In genomic region chr19:17813449-17813990, GRCm38 (mm10) we compare ENCODE assay signal across 23 mouse cellular contexts. TPM values are rescaled to one million over a fixed set of nuclear protein-coding genes. Genes with fewer than 3 reads are reported as not detected.
DNase-seq lines count a peak whose midpoint lies in the region; ATAC-seq and TF ChIP-seq lines count a peak whose summit lies in the region.
"Had no signal": no experiment of that assay in that cellular context is flagged by ENCODE, and none has a peak within 500 bp of the region (broad histone marks: within the 10 kb centered on the region; RNA-seq: fewer than 3 reads in every experiment).

No protein-coding gene starts in this region.

- WGBS in liver, embryonic 14.5 days (ENCODE audit: insufficient replicate concordance), result 46% methylated on average over 5 of the region's 5 CpGs
- WGBS in liver, embryonic 12.5 days (ENCODE audit: insufficient replicate concordance), result 53% methylated on average over 5 of the region's 5 CpGs
- WGBS in lung, postnatal 0 days, result 40% methylated on average over 5 of the region's 5 CpGs
- WGBS in intestine, postnatal 0 days, result 19% methylated on average over 5 of the region's 5 CpGs

- TF ChIP-seq CTCF in liver, embryonic 14.5 days (IDR thresholded peaks at IDR 0.05; ENCODE audit: low read depth), result no peak
- no peak for TF ChIP-seq CTCF in lung, postnatal 0 days (IDR thresholded peaks at IDR 0.05)
- TF ChIP-seq CTCF in intestine, postnatal 0 days (IDR thresholded peaks at IDR 0.05; ENCODE audit: low read depth), result no peak

- H3K27ac ChIP-seq in liver, embryonic 14.5 days, result no peak overlapping the region
- no peak overlapping the region for H3K27ac ChIP-seq in liver, embryonic 12.5 days
- no peak overlapping the region for H3K27ac ChIP-seq in lung, postnatal 0 days (ENCODE audit: low read length)
- H3K27ac ChIP-seq in intestine, postnatal 0 days (ENCODE audit: low read depth, low read length), result no peak overlapping the region
- H3K27ac ChIP-seq: embryonic facial prominence, embryonic 10.5 days; forebrain, embryonic 13.5 days; heart, adult 2 months; heart, embryonic 15.5 days; hindbrain, embryonic 10.5 days had no signal

- H3K4me1 ChIP-seq in liver, embryonic 14.5 days (replicated peaks; ENCODE audit: control insufficient read depth in 2 of 2, insufficient read depth in 2 of 2, low read length in 1 of 2), result 0 out of 4 replicates have a peak, but pooled peaks cover 0 to 4% of the 10 kb centered on the region in 2 experiments
- H3K4me1 ChIP-seq in liver, embryonic 12.5 days, result no peaks in the 10 kb centered on the region
- H3K4me1 ChIP-seq in lung, postnatal 0 days (ENCODE audit: insufficient read depth, low read depth, low read length), result no peaks in the 10 kb centered on the region; the same call in 1 of the 2 replicates
- 0 out of 2 replicates have a peak, but pooled peaks cover 14% of the 10 kb centered on the region for H3K4me1 ChIP-seq in intestine, postnatal 0 days (replicated peaks; ENCODE audit: control insufficient read depth, insufficient read depth, low read length)
- H3K4me1 ChIP-seq: embryonic facial prominence, embryonic 10.5 days; forebrain, embryonic 13.5 days; hindbrain, embryonic 10.5 days had no signal

- ATAC-seq in liver, embryonic 14.5 days (ENCODE audit: insufficient read depth), result no peak
- no peak for ATAC-seq in liver, embryonic 12.5 days
- ATAC-seq in lung, postnatal 0 days, result no peak
- peak; percentile 12; the same call in 1 of the 2 replicates for ATAC-seq in intestine, postnatal 0 days
- ATAC-seq in megakaryocyte progenitor cell, adult 5-6 weeks (replicated peaks; ENCODE audit: poor library complexity), result no peak
- ATAC-seq: activated CD4-positive, CD25-positive, alpha-beta regulatory T cell, adult 4 months; forebrain, embryonic 13.5 days; forebrain, postnatal 0 days; Patski had no signal

- H3K36me3 ChIP-seq in liver, embryonic 14.5 days (replicated peaks; ENCODE audit: control insufficient read depth, insufficient read depth, low read depth), result no peaks in the 10 kb centered on the region
- no peaks in the 10 kb centered on the region for H3K36me3 ChIP-seq in liver, embryonic 12.5 days
- H3K36me3 ChIP-seq in lung, postnatal 0 days (ENCODE audit: insufficient read depth, low read length), result no peaks in the 10 kb centered on the region
- H3K36me3 ChIP-seq in intestine, postnatal 0 days (ENCODE audit: control insufficient read depth, insufficient read depth), result no peaks in the 10 kb centered on the region
- H3K36me3 ChIP-seq: embryonic facial prominence, embryonic 10.5 days; heart, embryonic 15.5 days; hindbrain, embryonic 10.5 days had no signal

- H3K4me3 ChIP-seq in liver, embryonic 14.5 days (ENCODE audit: insufficient read depth in 1 of 2, low read depth in 2 of 2, low read length in 2 of 2), result no peak overlapping the region
- no peak overlapping the region for H3K4me3 ChIP-seq in liver, embryonic 12.5 days
- H3K4me3 ChIP-seq in lung, postnatal 0 days (ENCODE audit: low read depth, low read length), result no peak overlapping the region
- no peak overlapping the region for H3K4me3 ChIP-seq in intestine, postnatal 0 days (ENCODE audit: low read depth, low read length)
- H3K4me3 ChIP-seq: embryonic facial prominence, embryonic 10.5 days; forebrain, embryonic 13.5 days; heart, adult 2 months; heart, embryonic 15.5 days; hindbrain, embryonic 10.5 days had no signal

- no peaks in the 10 kb centered on the region for H3K27me3 ChIP-seq in liver, embryonic 14.5 days (ENCODE audit: control insufficient read depth, insufficient read depth, low read length)
- H3K27me3 ChIP-seq in liver, embryonic 12.5 days (replicated peaks), result no peaks in the 10 kb centered on the region
- no peaks in the 10 kb centered on the region for H3K27me3 ChIP-seq in lung, postnatal 0 days (replicated peaks; ENCODE audit: insufficient read depth, low read length)
- no peaks in the 10 kb centered on the region for H3K27me3 ChIP-seq in intestine, postnatal 0 days (replicated peaks; ENCODE audit: control insufficient read depth, insufficient read depth, low read length)
- H3K27me3 ChIP-seq: forebrain, embryonic 13.5 days; heart, embryonic 15.5 days had no signal

- no peak for DNase-seq in liver, embryonic 14.5 days (ENCODE audit: low read depth in 3 of 3, low spot score in 3 of 3)
- peak; percentile 29 for DNase-seq in lung, postnatal 0 days (ENCODE audit: low spot score)
- DNase-seq in lung, postnatal 36 days, result no peak
- DNase-seq in embryo, embryonic 9.5 days (ENCODE audit: extremely low spot score), result no peak
- DNase-seq: adrenal gland, postnatal 14 days; cerebellum, adult 11-12 months; cerebellum, adult 9-10 months; cerebellum, postnatal 36 days; forebrain, postnatal 0 days; gastrocnemius, postnatal 14 days; heart, adult 2 months; heart, postnatal 14 days had no signal

- H3K9ac ChIP-seq in liver, embryonic 14.5 days (replicated peaks), result no peak overlapping the region
- no peak overlapping the region for H3K9ac ChIP-seq in liver, embryonic 12.5 days
- no peak overlapping the region for H3K9ac ChIP-seq in lung, postnatal 0 days (replicated peaks; ENCODE audit: low read depth)
- H3K9ac ChIP-seq in intestine, postnatal 0 days (ENCODE audit: low read depth, low read length), result no peak overlapping the region
- H3K9ac ChIP-seq: forebrain, embryonic 13.5 days; forebrain, postnatal 0 days; heart, embryonic 15.5 days had no signal

- TF ChIP-seq EP300 in liver, embryonic 14.5 days (IDR thresholded peaks at IDR 0.05; ENCODE audit: low read depth), result peak; percentile 44; the same call in 1 of the 2 replicates
- TF ChIP-seq EP300 in lung, postnatal 0 days (IDR thresholded peaks at IDR 0.05), result no peak

- no peak overlapping the region for H3K4me2 ChIP-seq in liver, embryonic 14.5 days (ENCODE audit: low read depth)
- H3K4me2 ChIP-seq in liver, embryonic 12.5 days, result no peak overlapping the region
- no peak overlapping the region for H3K4me2 ChIP-seq in lung, postnatal 0 days (replicated peaks; ENCODE audit: low read depth, low read length)
- H3K4me2 ChIP-seq in intestine, postnatal 0 days (replicated peaks; ENCODE audit: low read depth), result peak overlapping the region; percentile 21; the same call in 1 of the 2 replicates
- H3K4me2 ChIP-seq: forebrain, embryonic 13.5 days; heart, embryonic 11.5 days; heart, embryonic 15.5 days had no signal

- no peaks in the 10 kb centered on the region for H3K9me3 ChIP-seq in liver, embryonic 14.5 days (ENCODE audit: control insufficient read depth, low read length)
- no peaks in the 10 kb centered on the region for H3K9me3 ChIP-seq in liver, embryonic 12.5 days (replicated peaks)
- H3K9me3 ChIP-seq in lung, postnatal 0 days (ENCODE audit: low read length), result no peaks in the 10 kb centered on the region
- H3K9me3 ChIP-seq in intestine, postnatal 0 days (ENCODE audit: control insufficient read depth), result no peaks in the 10 kb centered on the region
- H3K9me3 ChIP-seq: embryonic facial prominence, embryonic 10.5 days; forebrain, embryonic 13.5 days; heart, embryonic 15.5 days; hindbrain, embryonic 10.5 days had no signal

RNA-seq across cellular contexts. Expression of gene Pcsk5, which starts 23.9 kb away (rescaled TPM):
- polyA plus RNA-seq in liver, embryonic 14.5 days (2012; rRNA removed), result 0.52 and 0.61 TPM in 2 replicates
- polyA plus RNA-seq in liver, embryonic 14.5 days (2014; fragmentation: Nextera tagmentation; extraction: Ambion mirVana), result 0.58 and 1.2 TPM in 2 replicates
- 2.6 and 2.9 TPM in 2 replicates for polyA plus RNA-seq in liver, embryonic 12.5 days (2016; fragmentation: Nextera tagmentation; extraction: Ambion mirVana)
- 26.3 and 29.9 TPM in 2 replicates for polyA plus RNA-seq in lung, postnatal 0 days (2015; fragmentation: Nextera tagmentation; extraction: Ambion mirVana)
- 21.1 and 25.2 TPM in 2 replicates for polyA plus RNA-seq in intestine, postnatal 0 days (2015; fragmentation: Nextera tagmentation; extraction: Ambion mirVana)
- not detected in 2 replicates for total RNA-seq in megakaryocyte progenitor cell, adult 5-6 weeks (2015)
- total RNA-seq in megakaryocyte progenitor cell, adult 5-6 weeks (2017), result not detected in 2 replicates
- polyA plus RNA-seq: activated CD4-positive, CD25-positive, alpha-beta regulatory T cell, adult 4 months; C2C12 had no signal
